Mouse (Mus musculus) left cerebral cortex, postnatal 14 days (tissue): ENCODE measurements around the gene Sval3. TPM values are rescaled to one million over a fixed set of nuclear protein-coding genes. Genes with fewer than 3 reads are reported as not detected.

Experiments used
- DNase-seq, 2 experiments: peaks; one replicate each; pipeline ENCODE4 v3.0.0; 2021 to 2022; ENCODE audit warnings: low spot score in 2 of 2, mixed read lengths in 1 of 2
- intact Hi-C: fragments of 180-260 bp; cut with DNase I; formaldehyde crosslinking; loops from one replicate; pipeline ENCODE4 v1.15.1; 2025
- long read RNA-seq, 2 experiments: library from polyadenylated mRNA; stranded (forward); transcript quantifications; one replicate each; pipeline ENCODE4 v2.0.0; 2021
- total RNA-seq, 2 experiments: library from RNA; stranded (reverse); gene quantifications; 2 replicates each; pipeline ENCODE4 v1.2.3; 2021

The Sval3 gene
- total RNA-seq: not detected
- long read RNA-seq, experiment 1: 0 reads
- long read RNA-seq, experiment 2: 0 reads

GRCm38 (mm10) chr6:41967840-41968239 lies at the start of gene Sval3:
TSS of gene Sval3 (plus strand) at chr6:41968140.
- intact Hi-C loops: no loop called here
- no peak for DNase-seq

- no peak for DNase-seq
- intact Hi-C loops: no loop called here
These were observed 16.6 kb upstream of the Sval3 start, which contains the start of gene Sval1 for GRCm38 (mm10) chr6:41951330-41951729. TSS of gene Sval1 (plus strand) at chr6:41951630.

Other genes with a start within 250 kb of the Sval3 start
- not detected for gene Olfr459, start 193.0 kb upstream of the Sval3 start, total RNA-seq
- not detected for gene Pip, start 120.6 kb upstream of the Sval3 start, total RNA-seq
- gene Sval2, start 115.2 kb upstream of the Sval3 start, total RNA-seq: not detected
- gene Sval1, start 16.5 kb upstream of the Sval3 start, total RNA-seq: not detected
- gene Sva, start 70.3 kb downstream of the Sval3 start, total RNA-seq: not detected
- gene Tas2r139, start 172.8 kb downstream of the Sval3 start, total RNA-seq: not detected
- not detected for gene Tas2r144, start 247.2 kb downstream of the Sval3 start, total RNA-seq